Mouse (Mus musculus) large intestine, adult 2 months (tissue): ENCODE results near the gene Apex2. TPM values are rescaled to one million over a fixed set of nuclear protein-coding genes. Genes with fewer than 3 reads are reported as not detected.
"Not testable (repeated sequence)": the region's sequence is repeated elsewhere in the genome, so short reads cannot be mapped to it uniquely, and the experiment has no call there.

Experiments
- DNase-seq: peaks from one replicate; pipeline ENCODE4 v3.0.0-alpha.2; 2012; ENCODE audit warnings: low read depth, low spot score
- WGBS: fragments of 180-500 bp; shearing (Covaris S2); methylation state at CpG from one replicate; pipeline ENCODE4 v1.1.7; 2018; 5-methylcytosine and 5-hydroxymethylcytosine counted together
- polyA plus RNA-seq: library from polyadenylated mRNA; depleted of rRNA; stranded (reverse); fragments of >200 nt; gene quantifications from 2 replicates; pipeline ENCODE4 v1.2.3, GENCODE M21; 2012; rRNA removed

Gene Apex2
- polyA plus RNA-seq, 1 experiment = 5.1 TPM

GRCm38 (mm10) chrX:150510631-150511030 lies 79.0 kb downstream of the Apex2 start:
- WGBS = 42% methylated on average over 4 of the region's 4 CpGs
- peak; percentile 13 for DNase-seq

- DNase-seq = no peak
- WGBS = 87% methylated on average over 6 of the region's 6 CpGs
These were observed 81.0 kb downstream of the Apex2 start for GRCm38 (mm10) chrX:150508696-150509095.

GRCm38 (mm10) chrX:150487811-150488210 lies 101.9 kb downstream of the Apex2 start:
- not testable (repeated sequence) for DNase-seq
- whole genome bisulfite sequencing = 20% methylated on average over 3 of the region's 10 CpGs

GRCm38 (mm10) chrX:150486314-150487030 lies 103.2 kb downstream of the Apex2 start:
- WGBS = 47% methylated on average over 12 of the region's 22 CpGs
- DNase-seq = not testable (repeated sequence)

- DNase-seq = peak; percentile 56
- WGBS = under 1% methylated on average over 34 of the region's 34 CpGs
These were observed 111.6 kb downstream of the Apex2 start for GRCm38 (mm10) chrX:150477854-150478780.

- DNase-seq = no peak
- WGBS = 92% methylated on average over 1 of the region's 1 CpGs
These were observed 118.3 kb downstream of the Apex2 start for GRCm38 (mm10) chrX:150471416-150471815.

Other genes starting within 250 kb of the Apex2 start
- gene Tmem29, start 130.7 kb downstream of the Apex2 start, polyA plus RNA-seq = 4.1 and 4.2 TPM in 2 replicates
- gene Alas2, start 42.5 kb downstream of the Apex2 start, polyA plus RNA-seq = 0.58 and 0.73 TPM in 2 replicates
- gene Pfkfb1, start 1.6 kb downstream of the Apex2 start, polyA plus RNA-seq = 3.6 and 4.1 TPM in 2 replicates
- gene Tro, start 67.7 kb upstream of the Apex2 start, polyA plus RNA-seq = 0.48 and 0.67 TPM in 2 replicates
- gene Maged2, start 224.5 kb upstream of the Apex2 start, polyA plus RNA-seq = 10.3 and 12.3 TPM in 2 replicates